Mouse (Mus musculus) monocyte, adult 5-6 weeks (primary cell): ENCODE results near the gene Gm15446. TPM values are rescaled to one million over a fixed set of nuclear protein-coding genes. Genes with fewer than 3 reads are reported as not detected.
"Not testable (repeated sequence)": the region's sequence is repeated elsewhere in the genome, so short reads cannot be mapped to it uniquely, and the experiment has no call there.

Experiments
- ATAC-seq: fragments of 153-309, 156-312 bp; replicated peaks from 2 replicates; pipeline ENCODE4 v1.8.0; 2017; ENCODE audit warnings: mild to moderate bottlenecking; ENCODE audit not compliant: low TSS enrichment, insufficient number of reproducible peaks, severe bottlenecking, poor library complexity, low FRiP score
- total RNA-seq: library from RNA; stranded (forward); fragments of 200-1000, 200-491, 200-594 nt; gene quantifications from 3 replicates; pipeline ENCODE4 v1.2.3, GENCODE M21; 2017

The Gm15446 gene
- total RNA-seq: 14.0 to 34.6 TPM (median 17.2 TPM) in 3 replicates

DNA sequence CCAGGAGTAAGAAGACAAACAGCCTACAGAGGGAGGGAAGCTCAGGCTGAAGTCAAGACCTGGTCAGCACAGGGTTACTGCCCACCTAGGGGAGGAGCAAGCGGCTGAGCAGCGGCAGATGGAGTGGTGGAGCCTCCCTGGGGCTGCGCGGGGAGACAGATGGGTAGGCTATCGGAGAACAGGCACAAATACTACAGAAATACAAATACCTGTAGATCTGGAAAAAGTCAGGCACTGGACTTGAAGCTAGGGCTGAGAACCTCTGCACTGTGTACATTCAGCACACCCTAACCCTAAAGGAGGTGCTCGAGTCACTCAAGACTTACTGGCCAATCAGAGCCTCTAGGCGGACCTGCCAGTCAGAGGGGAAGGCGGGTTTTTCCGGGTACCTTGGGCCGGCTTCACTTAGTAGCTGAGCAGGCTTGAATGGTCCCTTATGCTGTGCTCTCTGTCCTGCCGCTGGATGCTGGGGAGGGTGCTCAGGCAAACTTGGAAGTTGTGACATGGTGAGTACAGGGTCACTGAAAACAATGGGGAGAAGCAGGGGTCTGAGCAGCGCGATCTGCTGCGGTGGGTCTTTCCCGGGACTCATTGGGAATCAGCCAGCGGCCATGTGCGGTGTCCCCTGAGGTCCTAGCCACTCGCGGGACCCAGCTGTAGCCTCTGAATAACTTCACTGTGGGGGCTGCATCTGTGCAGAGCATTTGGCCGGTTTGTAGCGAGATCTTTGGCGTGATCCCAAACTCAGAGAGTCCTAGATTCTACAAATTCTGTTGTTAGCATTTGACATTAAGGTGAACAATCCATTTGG is at the start of gene Gm15446:
Gene Gm15446 (plus strand): TSS at position 140 of the 811 bp plus-strand sequence.
- peak; percentile 99 for ATAC-seq

DNA sequence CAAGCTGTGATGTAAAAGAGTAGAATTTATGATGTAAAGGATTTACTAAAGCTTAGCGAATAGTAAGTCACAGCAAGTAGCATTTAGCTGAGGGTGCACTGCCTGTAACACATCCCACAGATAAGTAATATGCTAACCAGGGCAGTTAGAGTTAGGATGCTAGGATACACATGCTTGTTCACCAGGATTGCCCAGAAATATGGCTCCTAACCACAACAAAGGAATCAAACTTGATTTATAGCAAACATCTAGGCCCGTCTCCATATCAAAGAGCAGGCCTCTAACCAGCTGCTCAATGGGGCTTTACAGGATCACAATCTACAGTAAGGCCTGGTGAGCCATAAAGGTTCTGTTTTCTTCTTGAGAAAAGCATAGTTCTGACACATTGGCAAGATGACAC is 929 bp downstream of the Gm15446 start:
- ATAC-seq: not testable (repeated sequence)

DNA sequence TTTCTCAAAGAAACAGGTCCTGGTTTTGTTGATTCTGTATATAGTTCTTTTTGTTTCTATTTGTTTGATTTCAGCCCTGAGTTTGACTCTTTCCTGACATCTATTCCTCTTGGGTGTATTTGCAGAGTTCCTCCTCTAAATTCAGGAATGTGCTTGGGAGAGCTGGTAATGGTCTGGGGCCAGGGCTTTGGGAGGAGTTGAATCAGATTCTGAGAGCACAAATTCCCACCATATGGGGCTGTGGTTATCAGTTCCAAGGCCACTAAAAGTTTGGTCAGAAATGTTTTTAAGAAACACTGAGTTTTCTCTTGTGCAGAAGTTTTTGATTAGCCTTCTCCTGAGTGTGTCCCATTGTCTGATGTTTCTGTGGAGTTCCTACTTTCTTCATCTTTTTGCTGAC is 1.7 kb downstream of the Gm15446 start:
- ATAC-seq: no peak

GRCm38 (mm10) chr5:109950281-109950680 is 27.1 kb downstream of the Gm15446 start:
- ATAC-seq: no peak

- not testable (repeated sequence) for ATAC-seq
These were observed 57.5 kb downstream of the Gm15446 start for GRCm38 (mm10) chr5:109980743-109981142.

Other genes starting within 250 kb of the Gm15446 start
- gene 5430403G16Rik, start 232.4 kb upstream of the Gm15446 start, total RNA-seq: 0.95 to 4.4 TPM in 2 of 3 replicates, not detected in the other
- gene 4930522L14Rik, start 171.5 kb upstream of the Gm15446 start, total RNA-seq: 11.5 to 15.1 TPM (median 13.1 TPM) in 3 replicates
- gene Zfp932, start 73.1 kb downstream of the Gm15446 start, total RNA-seq: 12.5 to 78.7 TPM (median 59.7 TPM) in 3 replicates
- 2.0 to 47.1 TPM (median 6.6 TPM) in 3 replicates for gene Gm17655, start 149.1 kb downstream of the Gm15446 start, total RNA-seq
- 0.39 to 0.76 TPM in 2 of 3 replicates, not detected in the other for gene Gm35315, start 171.0 kb downstream of the Gm15446 start, total RNA-seq
- 0.10 to 2.3 TPM in 2 of 3 replicates, not detected in the other for gene Plcxd1, start 176.6 kb downstream of the Gm15446 start, total RNA-seq
- 31.9 to 41.2 TPM (median 37.7 TPM) in 3 replicates for gene Gtpbp6, start 184.8 kb downstream of the Gm15446 start, total RNA-seq
- 6.8 to 11.4 TPM (median 11.3 TPM) in 3 replicates for gene Zfp605, start 186.7 kb downstream of the Gm15446 start, total RNA-seq
- gene Chfr, start 212.4 kb downstream of the Gm15446 start, total RNA-seq: 84.6 to 106 TPM (median 89.6 TPM) in 3 replicates